Mouse (Mus musculus) heart, embryonic 13.5 days (tissue): ENCODE measurements around the gene Gm9046. TPM values are rescaled to one million over a fixed set of nuclear protein-coding genes. Genes with fewer than 3 reads are reported as not detected.

Experiments used
- polyA plus RNA-seq: library from polyadenylated mRNA; unstranded; fragments of >200 nt; fragmentation: Nextera tagmentation; extraction: Ambion mirVana; gene quantifications from 2 replicates; pipeline ENCODE4 v1.2.1, GENCODE M21; 2015

The Gm9046 gene
- polyA plus RNA-seq, 1 experiment from 2014 or later: not detected

Other genes starting within 250 kb of the Gm9046 start
- gene Mdm1, start 201.4 kb downstream of the Gm9046 start, polyA plus RNA-seq: 14.1 and 14.4 TPM in 2 replicates
- gene Il22, start 138.3 kb downstream of the Gm9046 start, polyA plus RNA-seq: not detected in 2 replicates
- gene Gm32717, start 102.5 kb downstream of the Gm9046 start, polyA plus RNA-seq: not detected in 2 replicates
- not detected in 2 replicates for gene Gm32802, start 84.6 kb downstream of the Gm9046 start, polyA plus RNA-seq
- gene Iltifb, start 48.2 kb downstream of the Gm9046 start, polyA plus RNA-seq: not detected in 2 replicates
- gene Gm9040, start 16.3 kb downstream of the Gm9046 start, polyA plus RNA-seq: not detected in 2 replicates
- not detected in 2 replicates for gene Gm9044, start 10.8 kb downstream of the Gm9046 start, polyA plus RNA-seq
- gene Gm9045, start 5.4 kb downstream of the Gm9046 start, polyA plus RNA-seq: 0.08 TPM in 1 of 2 replicates, not detected in the other
- not detected in 2 replicates for gene Gm9048, start 5.4 kb upstream of the Gm9046 start, polyA plus RNA-seq
- 0.08 TPM in 1 of 2 replicates, not detected in the other for gene Gm9049, start 10.8 kb upstream of the Gm9046 start, polyA plus RNA-seq
- not detected in 2 replicates for gene Ifng, start 97.8 kb upstream of the Gm9046 start, polyA plus RNA-seq